Mouse (Mus musculus) 416B (cell line): ENCODE measurements around the gene Arrdc1.

Experiments used
- DNase-seq: peaks from one replicate; pipeline ENCODE4 v3.0.0; 2011; ENCODE audit warnings: low read depth

Arrdc1 gene

GRCm38 (mm10) chr2:24923561-24923960 lies 11.5 kb downstream of the Arrdc1 start:
- DNase-seq: peak; percentile 64

DNA sequence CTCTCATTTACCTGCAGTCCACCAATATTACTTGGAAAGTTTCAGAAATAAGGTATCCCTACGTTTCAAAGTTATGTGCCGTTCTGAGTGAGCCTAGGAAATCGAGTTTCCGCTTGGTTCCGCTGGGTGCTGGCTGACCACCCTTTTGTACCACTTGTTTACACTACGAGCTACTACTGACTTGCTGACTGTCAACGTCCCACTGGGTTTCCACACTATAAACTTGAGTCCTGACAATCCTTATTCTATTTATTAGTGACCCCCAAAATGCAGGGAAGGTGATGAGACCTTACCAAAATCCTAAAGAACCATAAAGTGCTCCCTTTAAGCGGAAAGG lies 15.2 kb downstream of the Arrdc1 start:
- no peak for DNase-seq

DNA sequence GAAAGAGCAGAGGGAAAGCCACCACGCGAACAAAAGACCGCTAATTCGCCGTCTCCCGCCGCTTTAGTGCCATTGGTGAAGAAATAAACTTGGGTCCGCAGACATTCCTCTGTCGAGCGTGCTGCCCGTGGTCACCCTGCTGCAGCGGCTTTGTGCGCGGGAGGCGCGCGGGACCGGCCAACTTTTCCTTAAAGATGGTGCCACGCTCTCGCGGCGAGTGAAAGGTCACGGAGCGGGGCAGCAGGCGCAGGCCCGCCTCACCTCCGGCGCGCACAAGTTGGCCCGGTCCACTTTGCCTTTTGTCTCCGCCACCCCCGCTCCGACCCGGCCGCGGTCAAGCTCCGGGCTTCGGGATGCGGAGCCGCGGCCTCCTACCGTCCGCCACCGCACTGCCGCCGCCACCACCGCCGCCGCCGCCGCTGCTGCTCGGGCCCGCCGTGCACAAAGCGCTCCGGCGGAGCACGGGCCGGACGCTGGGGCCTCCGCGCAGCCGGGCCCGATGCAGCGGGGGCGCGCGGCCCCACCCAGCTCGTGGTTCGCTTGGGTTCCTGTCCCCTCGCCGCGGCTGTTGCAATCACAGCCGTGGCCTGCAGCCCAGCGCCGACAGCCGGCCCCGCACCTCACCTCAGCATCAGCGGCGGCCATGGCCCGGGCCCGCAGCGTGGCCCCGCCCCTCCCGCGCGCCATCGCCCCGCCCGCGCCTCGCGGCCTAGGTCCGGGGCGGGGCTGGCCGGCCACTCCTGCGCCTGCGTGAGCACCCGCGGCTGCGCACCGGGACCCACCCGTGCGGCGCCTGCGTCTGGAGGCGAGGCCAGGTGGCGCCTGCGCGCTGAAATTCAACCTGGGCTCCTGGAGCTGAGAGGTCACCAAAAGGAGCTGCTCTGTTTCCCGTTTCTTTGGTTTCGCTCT lies 15.9 kb downstream of the Arrdc1 start, which contains the start of gene Ehmt1:
TSS of gene Ehmt1 (minus strand) at position 685 of the 909 bp plus-strand sequence.
- peak; percentile 90 for DNase-seq

DNA sequence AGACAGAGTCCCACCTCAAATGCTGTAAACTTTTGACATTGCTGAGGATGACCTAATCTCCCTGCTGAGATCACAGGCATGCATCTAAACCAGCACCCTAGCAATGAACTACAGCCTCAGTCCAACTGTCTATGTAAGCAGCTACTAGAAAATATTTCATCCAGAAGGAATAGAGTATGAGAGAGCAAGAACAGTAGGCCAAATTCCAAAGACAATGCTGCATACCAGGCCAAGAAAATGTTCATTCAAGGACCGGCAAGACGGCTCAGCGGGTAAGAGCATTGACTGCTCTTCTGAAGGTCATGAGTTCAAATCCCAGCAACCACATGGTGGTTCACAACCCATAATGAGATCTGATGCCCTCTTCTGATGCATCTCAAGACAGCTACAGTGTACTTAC lies 20.3 kb downstream of the Arrdc1 start:
- no peak for DNase-seq

- DNase-seq: no peak
Measured at GRCm38 (mm10) chr2:24912589-24912988, 22.5 kb downstream of the Arrdc1 start.

GRCm38 (mm10) chr2:24912189-24912588 lies 22.9 kb downstream of the Arrdc1 start:
- no peak for DNase-seq

DNA sequence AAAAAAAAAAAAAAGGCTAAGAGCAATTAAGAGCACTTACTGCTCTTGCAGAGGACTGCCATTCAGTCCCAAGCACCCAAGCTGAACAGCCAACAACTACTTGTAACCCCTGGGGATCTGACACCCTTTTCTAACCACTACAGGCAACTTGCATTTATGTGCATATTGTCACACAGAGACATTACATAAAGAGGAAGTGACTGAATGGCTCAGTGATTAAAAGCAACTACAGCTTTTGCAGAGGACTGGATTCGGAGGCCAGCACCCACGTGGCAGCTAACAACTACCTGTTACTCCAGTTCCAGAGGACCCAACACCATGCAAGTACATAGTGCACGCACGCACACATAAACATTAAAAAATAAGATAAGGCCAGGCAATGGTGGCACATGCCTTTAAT lies 24.6 kb downstream of the Arrdc1 start:
- DNase-seq: peak; percentile 63

GRCm38 (mm10) chr2:24905653-24906155 lies 29.3 kb downstream of the Arrdc1 start:
- no peak for DNase-seq

DNA sequence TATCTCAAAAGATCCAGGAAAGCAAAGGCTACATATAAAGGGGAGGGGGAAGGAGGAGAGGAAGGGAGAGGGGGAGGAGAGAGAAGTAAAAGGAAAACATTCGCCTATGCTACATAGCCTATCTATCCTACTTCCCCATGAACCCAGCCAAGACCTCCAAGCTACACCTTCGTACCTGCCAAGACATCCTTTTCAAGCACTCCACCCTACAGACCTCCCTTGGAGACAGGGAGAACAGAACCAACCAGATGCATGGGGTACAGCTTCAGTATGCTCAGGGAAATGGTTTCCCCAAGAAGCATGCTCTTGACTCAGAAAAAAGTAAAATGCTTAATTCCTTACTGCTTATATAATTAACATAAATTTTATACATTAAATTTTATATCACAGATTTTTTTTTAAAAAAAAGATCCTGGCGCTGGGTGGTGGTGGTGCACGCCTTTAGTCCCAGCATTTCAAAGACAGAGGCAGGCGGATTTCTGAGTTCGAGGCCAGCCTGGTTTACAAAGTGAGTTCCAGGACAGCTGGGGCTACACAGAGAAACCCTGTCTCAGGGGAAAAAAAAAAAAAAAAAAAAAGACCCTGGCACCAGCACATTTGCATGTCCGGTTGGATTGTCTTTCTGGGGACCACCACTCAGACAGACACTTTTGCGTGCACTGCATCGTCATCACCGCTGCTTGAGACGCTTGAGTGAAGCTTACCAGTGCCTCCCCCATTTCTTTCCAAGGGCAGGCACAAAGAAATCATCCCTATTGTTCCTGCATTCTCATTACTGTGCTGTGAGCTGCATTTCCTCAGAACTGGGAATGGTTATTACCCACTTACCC lies 30.0 kb downstream of the Arrdc1 start:
- no peak for DNase-seq

DNA sequence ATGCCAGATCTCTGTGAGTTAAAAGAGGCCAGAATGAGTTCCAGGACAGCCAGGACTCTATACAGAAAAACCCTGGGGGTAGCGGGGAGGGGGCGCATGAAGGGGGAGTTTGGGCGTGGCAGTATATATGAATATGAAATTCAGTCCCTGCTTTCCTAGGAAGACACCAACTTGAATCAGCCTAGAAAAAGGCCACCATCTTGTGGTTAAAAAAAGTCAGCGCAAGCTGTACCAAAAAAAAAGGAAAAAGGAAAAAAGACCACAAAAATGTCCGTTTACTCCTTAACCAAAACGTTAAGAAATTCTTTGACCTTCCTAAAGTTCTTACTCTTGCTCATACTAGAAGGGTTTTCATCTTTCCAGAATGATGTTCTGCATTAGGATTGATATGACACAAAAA lies 32.1 kb downstream of the Arrdc1 start:
- peak; percentile 30 for DNase-seq

GRCm38 (mm10) chr2:24901055-24901454 lies 34.0 kb downstream of the Arrdc1 start:
- no peak for DNase-seq

DNA sequence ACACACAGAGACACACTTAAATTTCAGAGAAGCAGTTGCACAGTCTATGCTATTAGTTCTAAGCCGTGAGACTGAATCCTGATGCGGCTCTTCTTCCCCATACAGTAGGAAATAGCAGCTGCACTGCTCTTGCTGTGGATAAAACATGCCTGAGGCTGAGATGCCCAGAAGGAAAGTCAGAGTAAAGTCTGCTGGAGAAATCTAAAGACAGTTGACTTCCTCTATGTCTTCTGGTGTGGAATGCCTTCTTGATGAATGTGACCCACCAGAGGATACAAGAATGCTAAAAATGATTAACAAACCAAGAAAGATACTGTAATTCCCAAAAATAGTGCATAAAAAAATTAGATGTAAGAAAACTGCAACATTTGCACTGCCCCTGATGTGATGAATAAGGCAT lies 35.8 kb downstream of the Arrdc1 start:
- DNase-seq: no peak

- no peak for DNase-seq
Measured at GRCm38 (mm10) chr2:24896761-24897160, 38.3 kb downstream of the Arrdc1 start.

DNA sequence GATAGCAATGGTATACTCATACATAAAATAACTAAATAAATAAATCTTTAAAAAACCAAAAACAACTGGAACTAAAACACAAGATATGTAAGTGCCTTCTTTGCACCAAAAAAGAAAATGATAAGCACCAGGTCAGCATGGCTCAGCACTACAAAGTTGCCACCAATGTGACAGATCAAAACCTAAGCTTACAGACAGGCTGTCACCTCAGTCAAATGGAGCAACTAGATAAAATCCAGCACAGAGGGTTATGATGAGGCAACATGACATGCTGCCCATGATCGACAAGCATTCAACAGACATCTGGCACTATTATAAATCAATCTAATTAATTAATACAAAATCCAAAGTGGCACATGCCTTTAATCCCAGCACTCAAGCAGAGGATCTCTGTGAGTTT lies 40.8 kb downstream of the Arrdc1 start:
- no peak for DNase-seq

DNA sequence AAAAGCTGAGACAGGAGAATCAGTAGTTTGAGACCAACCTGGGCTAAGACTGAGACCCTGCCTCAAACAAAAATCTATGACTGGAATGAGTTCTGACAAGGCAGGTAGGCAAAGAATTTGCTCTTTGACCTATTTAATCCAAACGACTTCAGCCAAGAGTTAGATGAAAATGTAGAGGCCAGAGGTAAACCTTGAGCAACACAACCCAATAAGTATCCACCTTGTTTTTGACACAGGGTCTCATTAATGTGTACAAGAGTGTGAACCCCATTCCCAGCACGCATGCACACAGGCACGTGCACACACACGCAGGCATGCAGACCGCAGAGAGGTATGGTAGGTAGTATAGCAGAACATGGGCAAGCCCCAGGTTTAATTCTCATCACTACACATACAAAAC lies 42.7 kb downstream of the Arrdc1 start:
- no peak for DNase-seq

DNA sequence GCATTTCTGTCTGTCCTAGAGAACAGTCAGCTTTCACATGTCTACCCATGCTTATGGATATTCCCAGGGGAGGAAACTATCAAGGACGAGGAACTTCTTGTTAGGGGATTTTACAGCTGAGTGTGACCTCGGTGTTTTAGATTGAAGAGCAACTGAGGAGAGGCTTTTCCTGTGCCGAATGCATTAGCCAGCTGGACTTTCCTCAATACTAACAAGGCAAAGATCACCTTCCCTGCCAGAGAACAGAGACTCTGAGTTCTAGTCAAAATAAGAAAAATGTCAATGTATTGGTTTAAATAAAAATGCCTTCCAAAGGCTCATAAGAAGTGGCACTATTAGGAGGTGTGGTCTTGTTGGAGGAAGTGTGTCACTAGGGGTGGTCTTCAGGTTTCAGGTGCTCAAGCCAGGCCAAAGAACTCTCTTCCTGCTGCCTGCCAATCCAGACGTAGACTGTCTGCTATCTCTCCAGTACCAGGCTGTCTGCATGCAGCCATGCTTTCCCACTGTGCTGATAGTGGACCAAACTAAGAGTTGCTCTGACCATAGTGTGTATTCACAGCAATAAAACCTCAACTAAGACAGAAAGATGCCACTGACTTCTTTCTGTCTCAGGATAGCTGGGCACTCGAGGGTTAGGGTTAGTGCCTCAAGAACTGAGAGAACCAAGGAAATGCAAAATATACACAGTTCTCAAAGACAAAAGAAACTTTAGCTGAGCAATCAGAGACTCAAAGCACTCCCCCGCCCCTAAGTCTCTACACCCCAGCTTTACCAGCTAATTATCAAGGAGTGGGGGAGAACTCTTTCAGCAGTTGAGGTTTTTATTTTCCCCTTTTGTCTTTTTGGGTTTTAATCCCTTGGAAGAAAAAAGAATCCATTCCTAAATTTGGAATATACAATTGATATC lies 44.3 kb downstream of the Arrdc1 start:
- no peak for DNase-seq

- DNase-seq: peak; percentile 38
Measured at GRCm38 (mm10) chr2:24888895-24889294, 46.2 kb downstream of the Arrdc1 start.

GRCm38 (mm10) chr2:24880686-24881085 lies 54.4 kb downstream of the Arrdc1 start:
- DNase-seq: no peak
